Mouse (Mus musculus): ENCODE data around the gene Sppl2a.

DNA sequence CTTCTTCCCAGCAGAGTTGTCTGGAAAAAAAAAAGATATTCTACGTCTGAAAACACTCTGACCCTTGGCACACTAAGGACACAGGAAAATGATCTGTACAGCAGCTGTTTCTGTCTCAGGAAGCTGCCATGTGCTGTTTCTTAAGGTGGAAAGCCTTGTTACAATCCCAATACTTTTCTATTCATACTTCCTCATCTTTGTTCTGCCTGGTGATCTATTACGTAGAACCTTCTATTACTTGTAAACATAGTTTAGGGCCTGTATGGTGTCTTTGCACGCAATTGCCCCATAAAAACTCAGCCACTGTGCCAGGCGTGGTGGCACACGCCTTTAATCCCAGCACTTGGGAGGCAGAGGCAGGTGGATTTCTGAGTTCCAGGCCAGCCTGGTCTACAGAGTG is 17.4 kb upstream of the Sppl2a start:
- TF ChIP-seq CTCF (IDR thresholded peaks at IDR 0.05; ENCODE audit: low read depth), result no peak
- no peak for TF ChIP-seq EP300 (IDR thresholded peaks at IDR 0.05; ENCODE audit: low read depth)

All from liver, embryonic 14.5 days (tissue).